Mouse (Mus musculus) gastrocnemius, adult 8-10 months (tissue): ENCODE results near the gene Zc2hc1c. TPM values are rescaled to one million over a fixed set of nuclear protein-coding genes. Genes with fewer than 3 reads are reported as not detected.

Experiments
- DNase-seq, 2 experiments: peaks; one replicate each; pipeline ENCODE4 v3.0.0; 2022; ENCODE audit warnings: low spot score in 2 of 2
- total RNA-seq, 4 experiments: library from RNA; stranded (reverse); gene quantifications; 2 replicates each; pipeline ENCODE4 v1.2.4; 2022

Gene Zc2hc1c
- total RNA-seq, 4 experiments from 2014 or later: 1.6 to 2.2 (median 1.8) TPM

- DNase-seq: no peak
Observed at GRCm38 (mm10) chr12:85284331-85284730, 4.1 kb upstream of the Zc2hc1c start.

GRCm38 (mm10) chr12:85284996-85285395, 3.4 kb upstream of the Zc2hc1c start:
- DNase-seq: no peak

- DNase-seq: no peak
Observed at GRCm38 (mm10) chr12:85286941-85287340, 1.4 kb upstream of the Zc2hc1c start.

- DNase-seq: peak; percentile 51 to 68
Observed at GRCm38 (mm10) chr12:85287809-85288485, 444 bp upstream of the Zc2hc1c start, which contains the start of gene Acyp1. Gene Acyp1, minus strand, starts transcription at chr12:85288438.

- DNase-seq: peak in 1 of 2 experiments; percentile 30
Observed at GRCm38 (mm10) chr12:85289157-85290000, 988 bp downstream of the Zc2hc1c start.

GRCm38 (mm10) chr12:85290633-85291032, 2.2 kb downstream of the Zc2hc1c start:
- DNase-seq: no peak

GRCm38 (mm10) chr12:85291541-85291940, 3.1 kb downstream of the Zc2hc1c start:
- DNase-seq: no peak

- DNase-seq: no peak
Observed at GRCm38 (mm10) chr12:85292288-85292687, 3.9 kb downstream of the Zc2hc1c start.

- DNase-seq: no peak
Observed at GRCm38 (mm10) chr12:85292906-85293305, 4.5 kb downstream of the Zc2hc1c start.

GRCm38 (mm10) chr12:85295506-85295905, 7.1 kb downstream of the Zc2hc1c start:
- no peak for DNase-seq

- no peak for DNase-seq
Observed at GRCm38 (mm10) chr12:85296915-85297314, 8.5 kb downstream of the Zc2hc1c start.

- no peak for DNase-seq
Observed at GRCm38 (mm10) chr12:85297345-85297997, 9.1 kb downstream of the Zc2hc1c start.

- DNase-seq: no peak
Observed at GRCm38 (mm10) chr12:85298127-85298834, 9.9 kb downstream of the Zc2hc1c start.

GRCm38 (mm10) chr12:85298835-85299180, 10.4 kb downstream of the Zc2hc1c start:
- no peak for DNase-seq

GRCm38 (mm10) chr12:85303256-85303655, 14.9 kb downstream of the Zc2hc1c start:
- no peak for DNase-seq

- DNase-seq: no peak
Observed at GRCm38 (mm10) chr12:85304725-85305124, 16.3 kb downstream of the Zc2hc1c start.

GRCm38 (mm10) chr12:85305247-85305892, 17.0 kb downstream of the Zc2hc1c start:
- peak; percentile 81 for DNase-seq

- DNase-seq: no peak
Observed at GRCm38 (mm10) chr12:85308651-85309050, 20.3 kb downstream of the Zc2hc1c start.

- DNase-seq: no peak
Observed at GRCm38 (mm10) chr12:85330153-85330552, 41.8 kb downstream of the Zc2hc1c start.

GRCm38 (mm10) chr12:85337567-85338311, 49.3 kb downstream of the Zc2hc1c start:
- DNase-seq: no peak
